Comparison of ENCODE assay signal across 12 mouse cellular contexts in the genomic region with DNA sequence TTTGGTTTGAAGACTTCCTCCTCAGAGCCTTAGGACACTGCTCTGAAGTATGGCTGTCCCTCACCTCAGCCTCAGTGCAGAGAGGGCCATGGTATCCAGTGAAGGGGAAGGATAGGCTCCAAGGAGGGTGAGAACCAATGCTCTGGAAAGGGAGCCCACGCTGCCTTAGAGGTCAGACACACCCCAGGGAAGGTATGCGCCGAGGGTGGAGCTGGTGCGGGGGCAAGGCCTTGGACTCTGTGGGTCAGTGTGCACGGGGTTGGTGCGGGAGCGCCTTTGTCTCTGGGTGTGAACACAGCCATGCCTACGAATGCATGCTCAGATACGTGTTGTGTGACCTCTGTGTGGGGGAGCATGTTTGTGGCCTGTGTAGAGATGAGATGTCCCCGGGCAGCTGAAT. TPM values are rescaled to one million over a fixed set of nuclear protein-coding genes. Genes with fewer than 3 reads are reported as not detected.
DNase-seq lines count a peak whose midpoint lies in the region; ATAC-seq and TF ChIP-seq lines count a peak whose summit lies in the region.
"Had no signal": no experiment of that assay in that cellular context is flagged by ENCODE, and none has a peak within 500 bp of the region (broad histone marks: within the 10 kb centered on the region; RNA-seq: fewer than 3 reads in every experiment).

No protein-coding gene starts in this region.

- no peak for DNase-seq in lung, postnatal 4 days
- DNase-seq in intestine, embryonic 14.5 days (ENCODE audit: low spot score) = no peak
- DNase-seq in kidney, postnatal 0 days (ENCODE audit: low spot score) = no peak
- DNase-seq in gastrocnemius, postnatal 10 days = no peak
- DNase-seq in layer of hippocampus, postnatal 10 days (ENCODE audit: low spot score in 2 of 2) = no peak
- DNase-seq in ovary, postnatal 36 days (ENCODE audit: low spot score) = no peak
- DNase-seq: adrenal gland, adult 8-10 months; heart, adult 11 months; layer of hippocampus, postnatal 36 days; lung, postnatal 14 days had no signal

- H3K9me3 ChIP-seq in lung, embryonic 16.5 days (ENCODE audit: control insufficient read depth, low read length) = no peaks in the 10 kb centered on the region
- H3K9me3 ChIP-seq in intestine, embryonic 14.5 days (ENCODE audit: control insufficient read depth, low read length) = no peaks in the 10 kb centered on the region
- H3K9me3 ChIP-seq in kidney, postnatal 0 days (replicated peaks; ENCODE audit: low read length) = no peaks in the 10 kb centered on the region

- no peak overlapping the region for H3K27ac ChIP-seq in lung, embryonic 16.5 days (ENCODE audit: low read length)
- H3K27ac ChIP-seq in intestine, embryonic 14.5 days (ENCODE audit: low read depth) = peak overlapping the region; percentile 47; the same call in 1 of the 2 replicates
- no peak overlapping the region for H3K27ac ChIP-seq in kidney, postnatal 0 days

- H3K27me3 ChIP-seq in lung, embryonic 16.5 days (ENCODE audit: control insufficient read depth, insufficient read depth, low read depth, low read length) = peaks cover 16% of the 10 kb centered on the region; the same call in 1 of the 2 replicates
- peaks cover 32% of the 10 kb centered on the region for H3K27me3 ChIP-seq in intestine, embryonic 14.5 days (replicated peaks; ENCODE audit: control insufficient read depth, insufficient read depth, low read length)
- H3K27me3 ChIP-seq in kidney, postnatal 0 days (ENCODE audit: insufficient read depth, low read length) = no peaks in the 10 kb centered on the region

- H3K4me1 ChIP-seq in lung, embryonic 16.5 days (replicated peaks; ENCODE audit: control insufficient read depth, insufficient read depth, low read length) = peaks cover 9% of the 10 kb centered on the region
- H3K4me1 ChIP-seq in intestine, embryonic 14.5 days (replicated peaks; ENCODE audit: control insufficient read depth, insufficient read depth, low read length) = peaks cover 4% of the 10 kb centered on the region; the same call in 1 of the 2 replicates
- peaks cover 7% of the 10 kb centered on the region for H3K4me1 ChIP-seq in kidney, postnatal 0 days (replicated peaks; ENCODE audit: insufficient read depth, low read length)

- H3K9ac ChIP-seq in lung, embryonic 16.5 days (ENCODE audit: low read length) = no peak overlapping the region
- peak overlapping the region; percentile 23 for H3K9ac ChIP-seq in intestine, embryonic 14.5 days (ENCODE audit: low read length)
- H3K9ac ChIP-seq in kidney, postnatal 0 days (ENCODE audit: low read depth, low read length) = 0 out of 2 replicates have a peak overlapping the region, but pooled peaks have one; percentile 13

- peak overlapping the region; percentile 89 for H3K4me2 ChIP-seq in lung, embryonic 16.5 days (ENCODE audit: low read depth, low read length)
- H3K4me2 ChIP-seq in intestine, embryonic 14.5 days (ENCODE audit: low read length) = peak overlapping the region; percentile 96
- peak overlapping the region; percentile 97 for H3K4me2 ChIP-seq in kidney, postnatal 0 days (ENCODE audit: low read length)

- TF ChIP-seq CTCF in kidney, postnatal 0 days (IDR thresholded peaks at IDR 0.05; ENCODE audit: low read depth) = no peak

- WGBS in lung, embryonic 16.5 days = 64% methylated on average over 10 of the region's 10 CpGs
- 66% methylated on average over 10 of the region's 10 CpGs for WGBS in intestine, embryonic 14.5 days
- 59% methylated on average over 10 of the region's 10 CpGs for WGBS in kidney, postnatal 0 days

- ATAC-seq in lung, embryonic 16.5 days (ENCODE audit: low read depth) = peak; percentile 42; the same call in 1 of the 2 replicates
- peak; percentile 53 for ATAC-seq in intestine, embryonic 14.5 days (replicated peaks; ENCODE audit: low FRiP score, low TSS enrichment, low read depth)
- peak; percentile 25; the same call in 1 of the 2 replicates for ATAC-seq in kidney, postnatal 0 days (replicated peaks; ENCODE audit: low FRiP score, low read depth)
- ATAC-seq: midbrain, embryonic 16.5 days had no signal

- H3K36me3 ChIP-seq in lung, embryonic 16.5 days (ENCODE audit: control insufficient read depth, insufficient read depth, low read length) = no peaks in the 10 kb centered on the region
- no peaks in the 10 kb centered on the region for H3K36me3 ChIP-seq in intestine, embryonic 14.5 days (ENCODE audit: control insufficient read depth, insufficient read depth, low read length)
- H3K36me3 ChIP-seq in kidney, postnatal 0 days (ENCODE audit: insufficient read depth, low read length) = no peaks in the 10 kb centered on the region

- peak overlapping the region; percentile 57 for H3K4me3 ChIP-seq in lung, embryonic 16.5 days (ENCODE audit: low read length)
- H3K4me3 ChIP-seq in intestine, embryonic 14.5 days (ENCODE audit: low read depth, low read length) = peak overlapping the region; percentile 51
- H3K4me3 ChIP-seq in kidney, postnatal 0 days (replicated peaks; ENCODE audit: low read depth, low read length) = peak overlapping the region; percentile 58; the same call in 1 of the 2 replicates

RNA-seq across cellular contexts. Expression of a gene that starts 1.7 kb away (rescaled TPM):
- polyA plus RNA-seq in lung, embryonic 16.5 days (2015; fragmentation: Nextera tagmentation; extraction: Ambion mirVana) = 14.1 and 16.2 TPM in 2 replicates
- 92.9 and 105 TPM in 2 replicates for polyA plus RNA-seq in intestine, embryonic 14.5 days (2014; fragmentation: Nextera tagmentation; extraction: Ambion mirVana)
- polyA plus RNA-seq in kidney, postnatal 0 days (2015; fragmentation: Nextera tagmentation; extraction: Ambion mirVana) = 28.4 and 33.2 TPM in 2 replicates
- under 1 TPM; 0.11 to 0.12 TPM for total RNA-seq in gastrocnemius, postnatal 10 days (2021)
- total RNA-seq in layer of hippocampus, postnatal 10 days (2021) = 1 to 10 TPM in 1 of 2 experiments, under 1 TPM in 1; 0.64 to 1.1 TPM

RNA-seq across cellular contexts. Expression of a gene that starts 16.1 kb away (rescaled TPM):
- polyA plus RNA-seq in lung, embryonic 16.5 days (2015; fragmentation: Nextera tagmentation; extraction: Ambion mirVana) = 130 and 158 TPM in 2 replicates
- polyA plus RNA-seq in intestine, embryonic 14.5 days (2014; fragmentation: Nextera tagmentation; extraction: Ambion mirVana) = 11.1 and 13.2 TPM in 2 replicates
- polyA plus RNA-seq in kidney, postnatal 0 days (2015; fragmentation: Nextera tagmentation; extraction: Ambion mirVana) = 2.0 and 5.7 TPM in 2 replicates
- 10 to 100 TPM; 41.1 to 52.6 TPM for total RNA-seq in gastrocnemius, postnatal 10 days (2021)
- 1 to 10 TPM in 1 of 2 experiments, under 1 TPM in 1; 0.42 to 1.7 TPM for total RNA-seq in layer of hippocampus, postnatal 10 days (2021)

RNA-seq across cellular contexts. Expression of a gene that starts 40.8 kb away (rescaled TPM):
- polyA plus RNA-seq in lung, embryonic 16.5 days (2015; fragmentation: Nextera tagmentation; extraction: Ambion mirVana) = 92.3 and 105 TPM in 2 replicates
- 5.8 and 6.4 TPM in 2 replicates for polyA plus RNA-seq in intestine, embryonic 14.5 days (2014; fragmentation: Nextera tagmentation; extraction: Ambion mirVana)
- polyA plus RNA-seq in kidney, postnatal 0 days (2015; fragmentation: Nextera tagmentation; extraction: Ambion mirVana) = 7.9 and 8.9 TPM in 2 replicates
- total RNA-seq in gastrocnemius, postnatal 10 days (2021) = 100 to 1,000 TPM; 162 to 214 TPM
- not detected for total RNA-seq in layer of hippocampus, postnatal 10 days (2021)

RNA-seq across cellular contexts. Expression of a gene that starts 54.2 kb away (rescaled TPM):
- polyA plus RNA-seq in lung, embryonic 16.5 days (2015; fragmentation: Nextera tagmentation; extraction: Ambion mirVana) = 62.8 and 63.2 TPM in 2 replicates
- polyA plus RNA-seq in intestine, embryonic 14.5 days (2014; fragmentation: Nextera tagmentation; extraction: Ambion mirVana) = 56.0 and 58.2 TPM in 2 replicates
- 76.4 and 78.4 TPM in 2 replicates for polyA plus RNA-seq in kidney, postnatal 0 days (2015; fragmentation: Nextera tagmentation; extraction: Ambion mirVana)
- 10 to 100 TPM; 24.1 to 36.7 TPM for total RNA-seq in gastrocnemius, postnatal 10 days (2021)
- total RNA-seq in layer of hippocampus, postnatal 10 days (2021) = 10 to 100 TPM; 12.3 to 12.7 TPM
